Mouse (Mus musculus) midbrain, embryonic 14.5 days (tissue): Measurements from ENCODE around the gene Lamb1. TPM values are rescaled to one million over a fixed set of nuclear protein-coding genes. Genes with fewer than 3 reads are reported as not detected.

Experiments used
- ATAC-seq: fragments of 200-750 bp; cut with Nextera tagmentation; 2 replicates; pipeline ENCODE4 v1.8.0; 2017; ENCODE audit warnings: moderate number of reproducible peaks, moderate library complexity; ENCODE audit not compliant: low FRiP score, low TSS enrichment
- DNase-seq: peaks from one replicate; pipeline ENCODE4 v3.0.0-alpha.2; 2015
- H3K27ac ChIP-seq: fragments of 300-500 bp; sonication (generic); replicated peaks from 2 replicates; pipeline ENCODE4 v1.5.1; 2014; ENCODE audit warnings: mild to moderate bottlenecking, low read depth, low read length, moderate library complexity
- H3K27me3 ChIP-seq: fragments of 300-500 bp; sonication (generic); 2 replicates; pipeline ENCODE4 v1.6.1; 2014; ENCODE audit warnings: low read length, control low read depth, mixed read lengths; ENCODE audit not compliant: control insufficient read depth, insufficient read depth
- H3K36me3 ChIP-seq: fragments of 300-500 bp; sonication (generic); 2 replicates; pipeline ENCODE4 v1.6.1; 2014; ENCODE audit warnings: low read length, control low read depth; ENCODE audit not compliant: control insufficient read depth, insufficient read depth
- H3K4me1 ChIP-seq: fragments of 300-500 bp; sonication (generic); 2 replicates; pipeline ENCODE4 v1.6.1; 2014; ENCODE audit warnings: mild to moderate bottlenecking, antibody characterized with exemption, low read length, control low read depth; ENCODE audit not compliant: control insufficient read depth, insufficient read depth
- H3K4me2 ChIP-seq: fragments of 300-500 bp; sonication (generic); 2 replicates; pipeline ENCODE4 v1.6.1; 2014; ENCODE audit warnings: mild to moderate bottlenecking, low read length, moderate library complexity
- H3K4me3 ChIP-seq: fragments of 300-500 bp; sonication (generic); replicated peaks from 2 replicates; pipeline ENCODE4 v1.5.1; 2014; ENCODE audit warnings: low read depth, low read length
- H3K9ac ChIP-seq: fragments of 300-500 bp; sonication (generic); replicated peaks from 2 replicates; pipeline ENCODE4 v1.6.1; 2014; ENCODE audit warnings: mild to moderate bottlenecking, low read length, moderate library complexity
- H3K9me3 ChIP-seq: fragments of 300-500 bp; sonication (generic); 2 replicates; pipeline ENCODE4 v1.6.1; 2016; ENCODE audit warnings: low read length, control low read depth, mixed read lengths; ENCODE audit not compliant: control insufficient read depth
- WGBS: fragments of 180-500 bp; shearing (Covaris S2); extraction: QIAGEN DNeasy Blood & Tissue Kit; methylation state at CpG from one replicate; pipeline ENCODE4 v1.1.7; 2014; 5-methylcytosine and 5-hydroxymethylcytosine counted together
- polyA plus RNA-seq: library from polyadenylated mRNA; unstranded; fragments of >200 nt; fragmentation: Nextera tagmentation; extraction: Ambion mirVana; gene quantifications from 2 replicates; pipeline ENCODE4 v1.2.1, GENCODE M21; 2014

Lamb1 gene
- polyA plus RNA-seq, 1 experiment from 2014 or later: 16.7 TPM

- no peaks in the 10 kb centered on the region for H3K9me3 ChIP-seq
- WGBS: 92% methylated on average over 8 of the region's 8 CpGs
- no peak overlapping the region for H3K27ac ChIP-seq
- H3K4me3 ChIP-seq: no peak overlapping the region
- H3K36me3 ChIP-seq: no peaks in the 10 kb centered on the region
- ATAC-seq (no peak), DNase-seq (no peak)
- H3K9ac ChIP-seq: no peak overlapping the region
- no peaks in the 10 kb centered on the region for H3K4me1 ChIP-seq
- no peaks in the 10 kb centered on the region for H3K27me3 ChIP-seq
- no peak overlapping the region for H3K4me2 ChIP-seq
These were observed 42.0 kb downstream of the Lamb1 start for GRCm38 (mm10) chr12:31307011-31307410.

GRCm38 (mm10) chr12:31307756-31308155, 42.7 kb downstream of the Lamb1 start:
- H3K9me3 ChIP-seq: no peaks in the 10 kb centered on the region
- no peak overlapping the region for H3K4me2 ChIP-seq
- H3K9ac ChIP-seq: no peak overlapping the region
- H3K27ac ChIP-seq: no peak overlapping the region
- no peak overlapping the region for H3K4me3 ChIP-seq
- ATAC-seq (no peak), DNase-seq (no peak)
- H3K27me3 ChIP-seq: no peaks in the 10 kb centered on the region
- H3K4me1 ChIP-seq: no peaks in the 10 kb centered on the region
- 96% methylated on average over 8 of the region's 8 CpGs for WGBS
- H3K36me3 ChIP-seq: no peaks in the 10 kb centered on the region

- no peak overlapping the region for H3K4me2 ChIP-seq
- H3K36me3 ChIP-seq: no peaks in the 10 kb centered on the region
- no peak for ATAC-seq
- H3K27me3 ChIP-seq: no peaks in the 10 kb centered on the region
- H3K4me3 ChIP-seq: no peak overlapping the region
- H3K27ac ChIP-seq: no peak overlapping the region
- H3K4me1 ChIP-seq: no peaks in the 10 kb centered on the region
- WGBS: 49% methylated on average over 9 of the region's 9 CpGs
- no peaks in the 10 kb centered on the region for H3K9me3 ChIP-seq
- H3K9ac ChIP-seq: no peak overlapping the region
- no peak for DNase-seq
These were observed 45.7 kb downstream of the Lamb1 start for GRCm38 (mm10) chr12:31310687-31311086.

- Histone ChIP-seq H3K27me3 (no peaks in the 10 kb centered on the region), H3K4me3 (no peak overlapping the region), H3K4me1 (no peaks in the 10 kb centered on the region), H3K9ac (no peak overlapping the region), H3K36me3 (no peaks in the 10 kb centered on the region), H3K4me2 (no peak overlapping the region), H3K9me3 (no peaks in the 10 kb centered on the region), H3K27ac (no peak overlapping the region)
- 77% methylated on average over 9 of the region's 9 CpGs for WGBS
- DNase-seq: no peak
- ATAC-seq: no peak
These were observed 46.7 kb downstream of the Lamb1 start for GRCm38 (mm10) chr12:31311671-31312265.

- Histone ChIP-seq H3K27ac (no peak overlapping the region), H3K27me3 (no peaks in the 10 kb centered on the region), H3K36me3 (no peaks in the 10 kb centered on the region), H3K4me3 (no peak overlapping the region), H3K4me1 (no peaks in the 10 kb centered on the region), H3K9ac (no peak overlapping the region), H3K9me3 (no peaks in the 10 kb centered on the region), H3K4me2 (no peak overlapping the region)
- 87% methylated on average over 5 of the region's 5 CpGs for WGBS
- ATAC-seq: no peak
- DNase-seq: no peak
These were observed 47.2 kb downstream of the Lamb1 start for GRCm38 (mm10) chr12:31312281-31312680.

- no peak for DNase-seq
- H3K4me2 ChIP-seq: no peak overlapping the region
- H3K36me3 ChIP-seq: no peaks in the 10 kb centered on the region
- no peak for ATAC-seq
- 93% methylated on average over 4 of the region's 4 CpGs for WGBS
- no peaks in the 10 kb centered on the region for H3K9me3 ChIP-seq
- no peak overlapping the region for H3K27ac ChIP-seq
- H3K4me1 ChIP-seq: no peaks in the 10 kb centered on the region
- H3K9ac ChIP-seq: no peak overlapping the region
- no peak overlapping the region for H3K4me3 ChIP-seq
- no peaks in the 10 kb centered on the region for H3K27me3 ChIP-seq
These were observed 48.1 kb downstream of the Lamb1 start for GRCm38 (mm10) chr12:31313136-31313535.

- Histone ChIP-seq H3K4me3 (no peak overlapping the region), H3K9ac (no peak overlapping the region), H3K9me3 (no peaks in the 10 kb centered on the region), H3K4me2 (no peak overlapping the region), H3K36me3 (no peaks in the 10 kb centered on the region), H3K27ac (no peak overlapping the region), H3K4me1 (no peaks in the 10 kb centered on the region), H3K27me3 (no peaks in the 10 kb centered on the region)
- ATAC-seq: no peak
- DNase-seq: no peak
- WGBS: 95% methylated on average over 7 of the region's 7 CpGs
These were observed 49.3 kb downstream of the Lamb1 start for GRCm38 (mm10) chr12:31314310-31314709.

- H3K27ac ChIP-seq: no peak overlapping the region
- ATAC-seq (no peak), DNase-seq (no peak)
- H3K4me2 ChIP-seq: no peak overlapping the region
- no peaks in the 10 kb centered on the region for H3K4me1 ChIP-seq
- H3K9me3 ChIP-seq: no peaks in the 10 kb centered on the region
- H3K9ac ChIP-seq: no peak overlapping the region
- WGBS: 67% methylated on average over 6 of the region's 6 CpGs
- no peaks in the 10 kb centered on the region for H3K36me3 ChIP-seq
- H3K27me3 ChIP-seq: no peaks in the 10 kb centered on the region
- no peak overlapping the region for H3K4me3 ChIP-seq
These were observed 50.9 kb downstream of the Lamb1 start for GRCm38 (mm10) chr12:31315961-31316360.

- Histone ChIP-seq H3K27me3 (no peaks in the 10 kb centered on the region), H3K9ac (no peak overlapping the region), H3K36me3 (no peaks in the 10 kb centered on the region), H3K4me3 (no peak overlapping the region), H3K9me3 (no peaks in the 10 kb centered on the region), H3K4me1 (no peaks in the 10 kb centered on the region), H3K27ac (no peak overlapping the region), H3K4me2 (no peak overlapping the region)
- DNase-seq (no peak), ATAC-seq (no peak)
- 89% methylated on average over 7 of the region's 7 CpGs for WGBS
These were observed 52.8 kb downstream of the Lamb1 start for GRCm38 (mm10) chr12:31317670-31318408.
